Comparison of ENCODE assay signal across 1 mouse cellular context in genomic region chr16:31663379-31664286, GRCm38 (mm10).
TF ChIP-seq lines count a peak whose summit lies in the region.

Dlg1 (plus strand) TSS chr16:31663443.

TF ChIP-seq in CH12.LX, 34 proteins besides CTCF, POLR2A, EP300 and RAD21 (continued from another document):
- TF ChIP-seq JUND (conservative IDR thresholded peaks at IDR 0.05; ENCODE audit: low read depth, low read length) (no peak), ZNF384 (IDR thresholded peaks at IDR 0.05; ENCODE audit: low read depth, low read length) (0 out of 2 replicates have a peak, but pooled peaks have one; percentile 2), ETS1 (conservative IDR thresholded peaks at IDR 0.05; ENCODE audit: low read depth, low read length) (no peak; the same call in 1 of the 2 replicates), SIN3A (IDR thresholded peaks at IDR 0.05; ENCODE audit: low read length) (peak; percentile 88), USF1 (IDR thresholded peaks at IDR 0.05; ENCODE audit: low read depth, low read length) (peak; percentile 98), BHLHE40 (IDR thresholded peaks at IDR 0.05; ENCODE audit: low read depth, low read length) (peak; percentile 84), MEF2A (IDR thresholded peaks at IDR 0.05; ENCODE audit: borderline replicate concordance, low read depth, low read length) (0 out of 2 replicates have a peak, but pooled peaks have one; percentile 47), MAX (IDR thresholded peaks at IDR 0.05; ENCODE audit: low read length) (peak; percentile 94), HCFC1 (IDR thresholded peaks at IDR 0.05; ENCODE audit: low read depth, low read length) (peak; percentile 65), MAFK (IDR thresholded peaks at IDR 0.05; ENCODE audit: insufficient replicate concordance, low read length) (no peak), ZKSCAN1 (IDR thresholded peaks at IDR 0.05; ENCODE audit: borderline replicate concordance, low read depth, low read length) (no peak), PAX5 (IDR thresholded peaks at IDR 0.05; ENCODE audit: low read length) (no peak), USF2 (conservative IDR thresholded peaks at IDR 0.05; ENCODE audit: low read depth, low read length) (peak; percentile 88), SMC3 (IDR thresholded peaks at IDR 0.05; ENCODE audit: low read depth, low read length) (no peak), ZC3H11A (IDR thresholded peaks at IDR 0.05; ENCODE audit: low read depth, low read length) (no peak), UBTF (IDR thresholded peaks at IDR 0.05; ENCODE audit: low read depth, low read length) (peak; percentile 97; the same call in 1 of the 2 replicates), NELFE (IDR thresholded peaks at IDR 0.05; ENCODE audit: low read depth, low read length) (peak; percentile 86), TCF12 (IDR thresholded peaks at IDR 0.05; ENCODE audit: low read depth, low read length) (peak; percentile 79), JUN (IDR thresholded peaks at IDR 0.05; ENCODE audit: insufficient read depth, low read depth, low read length) (no peak), RCOR1 (conservative IDR thresholded peaks at IDR 0.05; ENCODE audit: low read depth, low read length) (no peak; the same call in 1 of the 2 replicates), ELF1 (IDR thresholded peaks at IDR 0.05; ENCODE audit: low read depth, low read length) (peak; percentile 76), E2F4 (IDR thresholded peaks at IDR 0.05; ENCODE audit: insufficient replicate concordance, low read depth, low read length) (no peak), MAZ (IDR thresholded peaks at IDR 0.05; ENCODE audit: low read depth, low read length) (peak; percentile 94), CHD1 (IDR thresholded peaks at IDR 0.05; ENCODE audit: low read depth, low read length) (peak; percentile 84)
